Mouse (Mus musculus): ENCODE measurements at regions not wholly inside any gene's neighbourhood (a gene's known extent, or its start where the extent isn't known, plus 50 kb on each side); places are given as distances from the start of the nearest gene placed in this dataset.

- TF ChIP-seq POLR2A (IDR thresholded peaks at IDR 0.05; ENCODE audit: borderline replicate concordance, extremely low read depth, insufficient read depth, insufficient read length, poor library complexity, severe bottlenecking) (no peak), CTCF (IDR thresholded peaks at IDR 0.05; ENCODE audit: borderline replicate concordance, extremely low read depth, insufficient read depth, insufficient read length) (no peak)
These were observed 52.7 kb upstream of the Rgma start for GRCm38 (mm10) chr7:73322466-73323151.

Data from brain, embryonic 14.5 days (tissue).